Mouse (Mus musculus) urinary bladder, postnatal 10 days (tissue): ENCODE results near the gene Dnmt3c.
"Not testable (repeated sequence)": the region's sequence is repeated elsewhere in the genome, so short reads cannot be mapped to it uniquely, and the experiment has no call there.

ENCODE experiments used
- DNase-seq: peaks from one replicate; pipeline ENCODE4 v3.0.0; 2022; ENCODE audit warnings: low spot score

Gene Dnmt3c

DNA sequence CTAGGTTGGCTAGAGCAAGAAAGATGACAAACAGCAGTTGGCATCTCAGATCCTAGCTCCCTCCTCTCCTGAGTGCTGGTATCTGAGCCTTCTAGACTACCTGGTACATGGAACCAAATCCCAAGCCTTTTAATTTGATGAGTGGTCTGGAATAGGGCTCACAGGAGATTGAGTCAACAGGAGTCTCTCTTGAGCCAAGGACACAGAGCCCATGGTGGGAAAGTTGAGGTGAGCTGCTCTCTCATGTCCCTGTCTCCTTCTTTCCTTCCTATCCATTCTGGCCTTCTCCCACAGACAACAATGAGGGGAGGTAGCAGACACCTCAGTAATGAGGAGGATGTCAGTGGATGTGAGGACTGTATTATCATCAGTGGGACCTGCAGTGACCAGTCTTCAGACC lies at the start of gene Dnmt3c:
Dnmt3c (plus strand) TSS at position 301 of the 400 bp plus-strand sequence.
- no peak for DNase-seq

DNA sequence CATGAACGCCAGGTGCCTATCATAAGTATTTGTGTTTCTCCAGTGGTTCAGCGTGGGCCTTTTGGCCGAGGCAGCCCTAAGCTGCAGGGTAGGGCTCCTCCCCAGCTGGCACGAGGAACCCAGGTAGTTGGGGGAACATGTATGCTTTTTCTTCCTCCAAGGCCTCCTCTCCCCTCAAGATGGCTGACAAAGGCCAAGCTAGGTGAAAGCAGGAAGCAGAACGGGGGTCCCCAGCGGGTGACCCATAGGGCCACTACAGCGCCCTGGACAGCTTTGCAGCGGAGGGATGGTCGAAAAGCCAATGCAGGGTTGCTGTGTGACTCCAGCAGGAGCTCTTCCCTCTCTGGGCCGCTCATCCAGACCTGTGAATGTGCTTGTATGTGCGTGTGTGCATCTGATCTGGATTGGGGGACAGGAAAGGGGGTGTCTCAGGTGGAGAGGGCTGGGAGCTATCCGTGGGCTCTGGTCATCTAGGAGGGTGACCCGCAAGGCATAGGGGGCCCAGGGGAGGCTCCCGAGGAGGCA lies 47.6 kb upstream of the Dnmt3c start:
- DNase-seq = no peak

DNA sequence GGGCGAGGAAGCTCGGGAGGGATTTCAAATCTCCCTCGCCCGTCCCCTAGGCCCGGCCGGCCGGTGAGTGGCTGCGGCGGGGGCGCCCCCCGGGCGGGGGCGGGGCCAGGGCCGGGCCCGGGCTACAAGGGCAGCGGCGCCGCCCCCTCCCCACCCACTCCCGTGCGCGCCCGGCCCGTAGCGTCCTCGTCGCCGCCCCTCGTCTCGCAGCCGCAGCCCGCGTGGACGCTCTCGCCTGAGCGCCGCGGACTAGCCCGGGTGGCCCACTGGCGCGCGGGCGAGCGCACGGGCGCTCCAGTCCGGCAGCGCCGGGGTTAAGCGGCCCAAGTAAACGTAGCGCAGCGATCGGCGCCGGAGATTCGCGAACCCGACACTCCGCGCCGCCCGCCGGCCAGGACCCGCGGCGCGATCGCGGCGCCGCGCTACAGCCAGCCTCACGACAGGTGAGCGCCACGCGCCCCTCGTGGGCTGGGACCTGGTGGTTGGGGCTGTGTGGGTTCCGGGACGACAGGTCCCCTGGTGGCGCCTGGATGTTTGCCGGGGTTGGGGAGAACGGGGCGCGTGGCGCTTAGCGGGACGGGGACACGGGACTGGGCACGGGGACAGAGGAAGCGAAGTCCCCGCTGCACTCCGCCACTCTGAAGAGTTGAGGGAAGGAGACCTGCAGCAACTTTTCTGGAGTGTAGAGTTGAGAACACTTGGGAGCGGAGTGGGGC lies 47.0 kb upstream of the Dnmt3c start, which contains the start of gene Dnmt3b:
Dnmt3b (plus strand) TSS at position 153 of the 716 bp plus-strand sequence.
- no peak for DNase-seq

DNA sequence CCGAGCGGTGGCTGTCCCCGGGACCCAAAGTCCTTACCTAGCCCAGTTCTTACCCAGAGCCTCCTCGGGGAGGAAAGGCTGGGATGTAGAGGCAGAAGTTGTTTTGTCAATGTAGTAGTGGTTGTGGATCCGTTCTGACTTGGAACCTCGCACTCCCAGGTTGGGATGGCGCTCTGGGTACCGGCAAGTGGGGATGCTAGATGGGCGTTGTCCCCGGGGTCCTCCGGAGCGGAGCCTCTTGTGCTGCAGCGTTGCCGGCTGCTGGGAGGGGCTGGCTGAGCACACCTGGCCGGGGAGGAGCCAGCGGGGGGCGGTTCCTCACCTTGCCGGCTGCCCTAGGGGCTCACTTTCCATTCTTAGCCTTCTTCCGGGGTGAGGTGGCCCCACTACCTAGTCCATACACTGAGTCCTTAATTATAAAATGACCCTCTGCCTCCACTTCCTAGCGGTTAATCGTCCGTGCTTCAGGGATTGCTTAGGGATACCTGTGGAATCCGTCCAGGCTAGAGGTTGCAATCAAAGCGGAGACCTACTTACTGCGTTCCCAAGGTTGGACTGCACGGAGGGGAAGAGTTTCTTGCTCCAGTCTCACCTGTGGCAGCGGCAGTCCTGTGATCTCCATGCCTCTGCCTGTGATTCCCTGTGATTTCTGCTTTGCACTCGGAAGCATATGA lies 46.3 kb upstream of the Dnmt3c start:
- no peak for DNase-seq

DNA sequence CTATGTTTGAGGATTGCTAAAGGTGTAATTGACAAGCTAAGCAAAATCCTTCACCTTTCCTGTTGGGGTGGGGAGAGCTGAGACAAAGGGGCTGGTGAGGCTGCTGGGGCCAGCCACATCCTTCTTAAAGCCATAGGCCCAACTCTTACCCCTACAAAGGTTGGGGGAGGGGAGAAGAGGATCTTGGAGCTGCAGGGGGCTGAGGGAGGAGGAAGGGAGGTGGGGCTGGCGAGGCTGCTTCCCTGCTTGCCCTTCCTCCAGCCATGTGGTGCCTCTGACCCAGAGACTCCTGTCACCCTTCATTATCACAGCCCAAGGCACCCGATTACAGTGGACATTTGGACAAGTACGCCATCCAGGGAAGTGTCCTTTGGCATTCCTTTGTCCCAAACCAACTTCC lies 44.8 kb upstream of the Dnmt3c start:
- no peak for DNase-seq

DNA sequence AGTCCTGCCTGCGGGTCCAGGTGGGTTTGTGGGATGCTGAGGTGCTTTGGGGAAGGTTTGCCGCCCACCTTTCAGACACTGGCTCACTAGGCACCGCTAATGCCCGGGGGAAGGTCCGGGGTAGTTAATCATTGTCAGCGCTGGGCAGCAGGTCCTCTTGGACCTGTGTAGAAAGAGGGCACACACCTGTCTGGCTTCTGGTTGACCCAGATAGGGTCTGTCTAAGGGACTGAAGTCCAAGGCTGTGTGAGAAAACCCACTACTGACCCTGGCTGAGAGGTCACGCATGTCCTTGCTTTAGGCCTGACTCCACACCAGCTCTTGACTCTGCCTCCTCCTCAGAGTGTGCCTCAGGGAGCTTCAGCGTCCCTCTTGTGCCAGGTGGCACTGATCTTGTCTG lies 38.8 kb upstream of the Dnmt3c start:
- not testable (repeated sequence) for DNase-seq

DNA sequence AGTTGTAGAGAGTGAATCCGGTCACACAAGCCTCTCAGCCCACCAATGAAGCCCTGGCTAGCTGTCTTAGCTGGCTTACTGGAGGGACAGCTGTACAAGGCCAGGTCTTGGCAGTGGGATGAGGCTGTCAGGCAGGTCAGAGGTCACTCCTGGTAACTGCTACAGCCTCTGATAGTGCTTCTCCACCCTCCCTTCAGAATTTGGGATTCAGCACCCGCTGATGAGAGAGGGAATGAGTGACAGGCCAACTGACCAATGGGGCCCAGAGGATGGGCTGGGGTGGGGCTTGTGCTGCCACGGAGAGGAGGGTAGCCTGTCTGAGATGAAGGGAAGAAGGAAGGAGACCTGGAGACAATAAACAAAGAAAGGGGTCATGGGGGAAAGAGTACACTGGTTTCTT lies 35.8 kb upstream of the Dnmt3c start:
- DNase-seq = no peak

DNA sequence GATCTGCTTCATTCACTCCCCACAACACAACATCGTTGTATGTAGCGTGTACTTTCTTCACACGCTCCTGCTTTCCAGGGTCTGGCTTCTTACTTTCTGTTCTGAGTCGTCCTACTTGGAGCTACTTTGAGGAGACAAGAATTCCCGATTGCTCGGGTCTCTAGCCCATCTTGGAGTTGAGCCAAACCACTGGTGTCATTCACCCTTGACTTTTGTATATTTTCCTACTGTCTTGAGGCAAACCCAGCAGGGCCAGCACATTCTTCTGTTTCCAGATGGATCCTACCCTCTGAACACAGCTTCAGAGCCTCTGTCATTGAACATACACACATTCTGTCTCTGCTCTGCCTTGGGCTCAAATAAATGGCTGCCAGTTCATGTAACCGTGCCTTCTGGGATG lies 31.1 kb upstream of the Dnmt3c start:
- DNase-seq = no peak

DNA sequence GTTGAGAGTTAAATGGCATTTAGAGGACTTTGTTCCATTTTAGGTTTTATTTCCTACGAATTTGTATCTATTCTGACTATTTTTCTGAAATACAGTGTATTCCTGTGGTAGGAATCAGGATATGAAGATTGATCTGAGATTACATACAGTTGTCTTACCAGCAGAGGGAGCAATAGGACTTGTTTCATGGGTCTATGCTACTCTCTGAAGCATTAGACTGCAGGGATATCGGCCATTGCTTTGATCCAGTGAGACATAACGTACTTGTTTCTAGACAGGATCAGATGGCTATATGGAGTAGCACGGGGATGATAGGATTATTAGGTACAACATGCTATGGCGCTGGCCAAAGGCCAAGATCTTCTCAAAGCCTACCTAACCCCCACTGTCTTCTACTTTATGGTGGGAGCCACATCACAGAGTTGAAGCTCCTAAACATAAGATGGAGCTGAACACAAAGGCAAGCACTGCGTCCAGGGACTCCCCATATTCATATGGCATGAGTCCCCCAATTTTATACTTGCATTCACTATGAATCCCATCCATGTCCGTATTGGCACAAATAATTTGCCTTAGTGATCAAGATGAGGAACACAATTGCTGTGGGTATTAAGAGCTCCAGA lies 27.6 kb upstream of the Dnmt3c start:
- DNase-seq = no peak

DNA sequence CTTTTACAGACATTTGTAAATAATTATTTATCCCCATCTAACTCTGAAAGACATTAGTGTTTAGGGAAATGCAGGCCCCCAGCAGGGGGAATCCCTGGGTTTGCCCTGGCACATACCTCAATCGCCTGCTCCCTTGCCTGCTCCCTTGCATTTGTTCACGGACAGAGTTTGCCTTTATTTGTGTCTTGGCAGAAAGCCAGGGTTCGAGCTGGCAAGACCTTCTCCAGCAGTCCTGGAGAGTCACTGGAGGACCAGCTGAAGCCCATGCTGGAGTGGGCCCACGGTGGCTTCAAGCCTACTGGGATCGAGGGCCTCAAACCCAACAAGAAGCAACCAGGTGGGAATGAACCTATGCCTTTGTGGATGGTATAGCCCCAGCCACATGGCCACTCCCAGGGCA lies 26.3 kb upstream of the Dnmt3c start:
- no peak for DNase-seq

DNA sequence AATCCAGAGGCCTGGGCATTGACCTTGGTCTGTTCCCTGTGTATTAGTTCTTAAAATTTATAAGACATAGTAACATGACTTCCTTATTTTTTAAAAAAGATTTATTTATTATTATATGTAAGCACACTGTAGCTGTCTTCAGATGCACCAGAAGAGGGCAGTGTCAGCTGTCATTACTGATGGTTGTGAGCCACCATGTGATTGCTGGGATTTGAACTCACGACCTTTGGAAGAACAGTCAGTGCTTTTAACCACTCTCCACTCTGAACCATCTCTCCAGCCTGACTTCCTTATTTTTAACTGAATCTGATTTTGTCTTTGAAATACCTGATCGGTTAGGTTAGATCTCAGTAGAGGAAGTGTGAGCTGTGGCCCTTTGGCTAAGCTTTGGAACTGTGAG lies 23.8 kb upstream of the Dnmt3c start:
- DNase-seq = no peak

DNA sequence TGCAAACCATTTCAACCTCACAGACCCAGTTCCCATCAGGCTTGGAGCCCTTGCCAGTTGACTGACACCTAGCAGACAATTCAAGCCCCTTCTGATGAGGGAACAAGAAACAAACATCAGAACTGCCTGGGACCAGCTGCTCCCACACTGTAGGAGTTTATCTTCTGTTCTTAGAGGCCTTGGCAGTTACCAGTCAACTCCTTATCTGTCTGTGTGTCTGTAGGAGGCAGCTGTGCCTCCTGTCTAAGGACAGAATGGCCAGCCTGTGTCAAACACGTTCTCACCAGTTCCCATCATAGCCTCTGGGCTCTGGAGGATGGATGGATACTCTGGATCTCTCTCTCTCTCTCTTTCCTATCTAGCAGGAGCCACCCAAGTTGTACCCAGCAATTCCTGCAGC lies 21.1 kb upstream of the Dnmt3c start:
- not testable (repeated sequence) for DNase-seq

DNA sequence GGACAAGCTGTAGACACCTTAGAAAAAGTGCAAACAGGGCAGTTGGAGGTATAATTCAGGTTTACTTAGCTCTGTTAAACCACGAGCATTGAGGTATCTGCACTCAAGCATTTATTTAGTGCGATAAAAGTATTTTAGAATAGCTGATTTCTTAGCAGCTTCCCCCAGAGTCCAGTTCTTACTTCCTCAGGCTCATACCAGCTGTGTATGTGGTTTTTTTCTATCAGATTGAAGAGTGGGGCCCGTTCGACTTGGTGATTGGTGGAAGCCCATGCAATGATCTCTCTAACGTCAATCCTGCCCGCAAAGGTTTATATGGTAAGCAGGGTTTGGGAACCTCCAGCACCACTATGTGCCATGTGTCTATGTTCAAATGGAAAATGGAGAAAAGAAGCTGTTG lies 19.5 kb upstream of the Dnmt3c start:
- no peak for DNase-seq

DNA sequence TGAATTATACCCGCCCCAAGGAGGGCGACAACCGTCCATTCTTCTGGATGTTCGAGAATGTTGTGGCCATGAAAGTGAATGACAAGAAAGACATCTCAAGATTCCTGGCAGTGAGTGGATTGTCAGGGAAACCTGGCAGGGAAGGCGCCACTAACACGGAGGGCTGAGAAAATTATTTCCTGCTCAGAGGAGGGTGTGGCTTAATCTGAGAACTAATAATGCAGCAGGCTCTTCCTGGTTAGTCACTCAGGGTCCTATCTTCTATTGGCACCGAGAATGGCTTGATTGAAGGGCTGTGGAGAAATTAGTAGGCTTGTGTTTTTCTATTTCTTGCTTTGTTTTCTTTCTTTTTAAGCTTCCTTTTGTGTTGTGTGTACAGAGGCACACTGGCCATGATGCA lies 18.9 kb upstream of the Dnmt3c start:
- DNase-seq = no peak

DNA sequence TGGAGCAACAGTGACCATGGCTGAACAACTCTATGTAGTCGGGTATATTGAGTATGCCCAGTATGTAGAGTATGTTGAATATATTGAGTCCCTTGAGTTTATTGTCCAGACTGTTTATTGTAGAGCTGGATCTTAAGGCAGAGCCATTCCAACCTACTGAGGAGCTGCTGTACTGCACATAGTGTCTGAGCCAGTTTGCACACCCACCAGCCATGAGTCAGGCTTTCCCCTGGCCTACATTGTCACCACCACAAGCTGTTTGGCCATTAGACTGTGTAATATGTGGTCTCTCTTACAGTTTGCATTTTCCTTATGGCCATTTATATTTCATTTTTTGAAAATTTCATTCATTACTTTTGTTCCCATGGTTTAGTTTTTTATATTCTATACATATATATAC lies 16.5 kb upstream of the Dnmt3c start:
- no peak for DNase-seq

DNA sequence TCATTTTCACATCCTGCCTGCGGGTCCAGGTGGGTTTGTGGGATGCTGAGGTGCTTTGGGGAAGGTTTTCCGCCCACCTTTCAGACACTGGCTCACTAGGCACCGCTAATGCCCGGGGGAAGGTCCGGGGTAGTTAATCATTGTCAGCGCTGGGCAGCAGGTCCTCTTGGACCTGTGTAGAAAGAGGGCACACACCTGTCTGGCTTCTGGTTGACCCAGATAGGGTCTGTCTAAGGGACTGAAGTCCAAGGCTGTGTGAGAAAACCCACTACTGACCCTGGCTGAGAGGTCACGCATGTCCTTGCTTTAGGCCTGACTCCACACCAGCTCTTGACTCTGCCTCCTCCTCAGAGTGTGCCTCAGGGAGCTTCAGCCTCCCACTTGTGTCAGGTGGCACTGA lies 3.0 kb upstream of the Dnmt3c start:
- DNase-seq = not testable (repeated sequence)

DNA sequence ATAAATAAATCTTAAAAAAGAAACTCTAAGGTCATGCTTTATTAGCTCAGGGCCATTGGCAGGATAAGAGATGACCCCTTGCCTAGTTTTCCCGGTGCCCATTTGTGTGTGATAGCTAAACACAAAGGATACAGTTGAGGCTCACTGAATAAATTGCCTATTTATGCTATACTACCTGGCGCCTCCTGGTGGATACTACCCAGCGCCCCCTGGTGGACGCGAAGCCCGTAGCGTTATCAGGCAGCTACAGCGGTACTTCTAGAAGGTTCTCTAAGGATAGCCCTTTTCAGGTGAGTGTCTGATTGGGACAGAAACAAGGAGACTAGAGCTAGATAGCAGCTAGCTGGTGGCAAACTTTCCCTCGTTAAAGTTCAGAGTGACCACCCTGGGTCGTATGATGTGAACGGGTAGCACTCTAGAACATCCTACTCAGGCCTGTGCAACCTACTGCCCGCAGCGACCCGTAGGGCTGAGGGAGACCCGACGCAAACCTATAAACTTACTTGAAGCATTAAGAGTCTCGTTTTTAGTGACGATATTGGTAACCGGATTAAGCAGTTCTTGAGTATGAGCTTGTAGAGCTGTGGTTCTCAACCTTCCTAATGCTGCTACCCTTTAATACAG lies 1.9 kb upstream of the Dnmt3c start:
- DNase-seq = no peak

DNA sequence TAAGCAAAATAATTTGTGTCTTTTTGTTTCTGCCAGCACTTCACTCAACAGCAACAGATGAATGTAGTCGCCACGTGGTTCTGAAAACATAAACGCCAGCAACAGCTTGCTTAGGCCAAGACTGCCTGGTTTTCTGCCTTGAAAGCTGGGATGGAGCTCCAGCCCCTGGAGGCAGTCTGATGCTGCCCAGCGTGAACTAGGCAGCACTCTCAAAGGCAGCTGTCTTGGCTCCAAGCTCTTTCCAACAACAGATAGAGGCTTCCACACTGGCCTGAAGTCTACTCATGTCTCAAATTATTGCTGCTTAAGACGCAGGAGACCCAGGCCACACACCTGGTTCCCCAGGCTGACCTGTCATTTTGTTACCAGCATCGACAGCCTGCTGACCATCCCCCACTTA lies 6.9 kb downstream of the Dnmt3c start:
- DNase-seq = no peak

DNA sequence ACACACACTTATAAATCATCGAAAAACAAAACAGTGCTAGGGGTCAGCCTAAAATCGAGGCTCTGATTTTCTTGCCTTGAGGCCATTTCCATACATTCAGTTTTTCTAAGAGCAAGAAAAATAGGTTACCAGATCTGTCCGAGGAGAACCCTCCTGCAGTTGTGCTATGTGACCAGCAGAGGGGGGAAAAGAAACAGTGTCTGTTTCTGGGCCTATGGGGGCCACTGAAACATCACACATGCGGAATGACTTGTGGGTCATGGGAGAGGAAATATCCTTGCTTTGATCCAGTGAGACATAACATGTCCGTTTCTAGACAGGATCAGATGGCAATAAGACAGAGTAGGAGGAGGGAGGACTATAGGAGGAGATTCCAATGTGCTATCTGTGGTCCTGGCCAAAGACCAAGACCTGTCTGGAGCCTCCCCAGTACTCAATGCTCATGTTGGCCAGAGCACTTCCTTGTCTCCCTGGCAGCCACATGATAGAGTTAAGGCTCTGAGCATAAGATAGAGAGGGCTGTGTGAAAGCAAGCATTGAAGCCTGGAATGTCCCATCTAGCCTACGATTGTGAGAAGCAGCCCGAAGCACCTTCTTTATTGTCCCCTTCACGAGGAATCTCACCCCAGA lies 14.4 kb downstream of the Dnmt3c start:
- DNase-seq = no peak

DNA sequence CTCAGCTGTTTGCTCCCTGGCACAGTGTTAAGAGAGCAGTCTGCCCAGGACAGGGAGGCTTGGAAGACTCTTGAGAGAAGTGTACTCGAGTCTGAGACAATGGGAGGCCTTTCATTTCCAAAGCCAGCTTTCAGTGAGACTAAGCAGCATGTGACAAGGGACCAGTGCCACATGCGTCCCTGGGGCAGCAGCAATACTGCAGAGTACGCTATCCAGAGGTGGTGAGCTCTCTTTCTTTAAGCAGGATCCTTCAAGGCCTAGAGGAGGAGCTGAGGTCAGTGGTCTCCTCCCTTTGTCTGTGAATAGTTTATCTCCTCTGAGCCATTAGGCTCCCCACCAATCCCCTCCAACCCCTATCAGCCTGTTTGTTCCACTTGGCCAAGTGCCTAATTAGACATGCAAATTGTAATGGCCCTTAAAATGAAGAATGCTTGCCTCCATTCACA lies 16.2 kb downstream of the Dnmt3c start:
- no peak for DNase-seq

DNA sequence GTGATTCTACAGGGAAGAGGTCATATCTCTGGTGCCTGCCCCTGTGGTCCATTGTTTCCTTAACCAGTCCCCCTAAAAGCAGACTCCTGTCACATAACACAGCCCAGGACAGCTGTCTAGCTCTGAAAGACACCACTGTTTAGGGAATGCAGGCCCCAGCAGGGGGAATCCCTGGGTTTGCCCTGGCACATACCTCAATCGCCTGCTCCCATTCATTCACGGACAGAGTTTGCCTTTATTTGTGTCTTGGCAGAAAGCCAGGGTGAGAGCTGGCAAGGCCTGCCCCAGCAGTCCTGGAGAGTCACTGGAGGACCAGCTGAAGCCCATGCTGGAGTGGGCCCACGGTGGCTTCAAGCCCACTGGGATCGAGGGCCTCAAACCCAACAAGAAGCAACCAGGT lies 16.8 kb downstream of the Dnmt3c start:
- DNase-seq = no peak

DNA sequence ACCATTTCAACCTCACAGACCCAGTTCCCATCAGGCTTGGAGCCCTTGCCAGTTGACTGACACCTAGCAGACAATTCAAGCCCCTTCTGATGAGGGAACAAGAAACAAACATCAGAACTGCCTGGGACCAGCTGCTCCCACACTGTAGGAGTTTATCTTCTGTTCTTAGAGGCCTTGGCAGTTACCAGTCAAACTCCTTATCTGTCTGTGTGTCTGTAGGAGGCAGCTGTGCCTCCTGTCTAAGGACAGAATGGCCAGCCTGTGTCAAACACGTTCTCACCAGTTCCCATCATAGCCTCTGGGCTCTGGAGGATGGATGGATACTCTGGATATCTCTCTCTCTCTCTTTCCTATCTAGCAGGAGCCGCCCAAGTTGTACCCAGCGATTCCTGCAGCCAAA lies 21.4 kb downstream of the Dnmt3c start:
- DNase-seq = not testable (repeated sequence)
